Mouse (Mus musculus): Measurements from ENCODE around the gene Cdt1.
A peak's percentile ranks its signal among the peaks of the same experiment; 100 is the strongest.

The Cdt1 gene

DNA sequence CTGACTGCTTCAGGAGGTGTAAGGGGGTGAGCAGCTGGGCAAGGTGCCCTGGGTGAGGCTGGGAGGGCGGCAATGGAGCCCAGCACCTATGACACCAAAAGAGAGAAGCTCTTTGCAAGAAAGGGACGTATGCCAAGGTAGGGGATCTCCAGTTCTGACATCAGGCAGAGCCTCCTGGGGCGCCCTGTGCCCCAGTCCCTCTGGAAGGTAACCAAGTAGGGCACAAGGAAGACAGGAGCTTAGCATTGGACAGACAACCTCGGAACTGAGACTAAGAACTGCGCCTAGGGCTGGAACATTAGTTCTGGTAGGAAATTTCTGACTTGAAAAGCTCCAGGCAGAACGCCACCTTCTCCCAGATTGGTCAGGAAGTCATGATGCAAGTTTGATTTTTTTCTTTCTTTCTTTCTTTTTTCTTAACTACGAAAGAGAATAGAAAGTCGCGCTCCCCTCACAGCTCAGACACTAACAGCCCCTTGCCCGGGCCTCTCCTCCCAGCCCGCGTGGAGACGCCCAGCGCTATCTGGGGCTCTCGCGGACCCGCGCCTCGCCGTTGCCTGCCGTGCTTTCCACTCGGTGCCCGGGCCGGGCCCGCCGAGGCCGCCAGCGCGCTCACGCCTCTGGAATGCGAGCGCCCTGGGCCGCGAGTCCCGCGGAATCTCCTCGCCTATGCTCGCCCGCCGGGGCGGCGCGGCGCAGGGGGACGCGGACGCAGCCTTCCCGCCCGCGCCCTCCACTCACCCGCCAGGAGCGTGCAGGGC is 17.4 kb upstream of the Cdt1 start:
- DNase-seq (ENCODE audit: low spot score): peak; percentile 79

DNA sequence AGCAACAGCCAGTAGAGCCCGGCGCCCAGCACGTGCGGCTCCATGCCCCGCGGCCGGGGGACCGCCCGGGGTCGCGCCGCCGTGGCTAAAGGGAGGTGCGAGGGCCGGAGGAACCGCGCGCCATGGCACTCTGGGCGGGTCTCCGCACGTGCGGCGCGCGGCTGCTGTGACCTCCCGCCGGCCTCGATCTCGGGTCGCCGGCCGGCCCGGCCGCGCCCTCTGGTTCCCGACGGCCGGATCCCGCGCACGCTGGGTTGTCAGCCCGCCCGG is 16.9 kb upstream of the Cdt1 start:
- DNase-seq (ENCODE audit: low spot score): no peak

- peak; percentile 97 for DNase-seq (ENCODE audit: low spot score)
Observed at GRCm38 (mm10) chr8:122551265-122552051, 16.4 kb upstream of the Cdt1 start, which contains the start of gene Piezo1. TSS of gene Piezo1 (minus strand) at chr8:122551329.

DNA sequence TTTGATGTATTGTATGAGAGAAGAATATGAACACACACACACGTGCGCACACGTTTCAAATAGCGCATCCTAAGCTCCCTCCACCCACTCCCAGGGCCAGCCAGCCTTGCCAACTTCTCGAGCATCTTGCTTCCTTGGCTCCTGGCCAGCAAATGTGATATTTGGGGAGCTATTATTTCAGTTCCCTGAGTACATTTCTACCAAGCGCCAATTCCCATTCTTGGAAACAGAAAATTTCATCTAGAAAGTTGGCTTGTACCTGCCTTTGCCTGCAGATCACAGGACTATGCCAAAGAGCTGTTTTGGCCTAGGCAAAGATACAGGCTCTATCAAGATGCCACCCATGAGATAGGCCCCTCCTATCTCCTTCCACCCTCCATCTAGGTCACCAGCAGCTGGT is 13.0 kb upstream of the Cdt1 start:
- peak; percentile 38 for DNase-seq (ENCODE audit: low spot score)

GRCm38 (mm10) chr8:122556030-122557009 is 11.5 kb upstream of the Cdt1 start:
- DNase-seq (ENCODE audit: low spot score): peak; percentile 44

GRCm38 (mm10) chr8:122557248-122558038 is 10.4 kb upstream of the Cdt1 start:
- DNase-seq (ENCODE audit: low spot score): no peak

GRCm38 (mm10) chr8:122558671-122559349 is 9.0 kb upstream of the Cdt1 start:
- no peak for DNase-seq (ENCODE audit: low spot score)

DNA sequence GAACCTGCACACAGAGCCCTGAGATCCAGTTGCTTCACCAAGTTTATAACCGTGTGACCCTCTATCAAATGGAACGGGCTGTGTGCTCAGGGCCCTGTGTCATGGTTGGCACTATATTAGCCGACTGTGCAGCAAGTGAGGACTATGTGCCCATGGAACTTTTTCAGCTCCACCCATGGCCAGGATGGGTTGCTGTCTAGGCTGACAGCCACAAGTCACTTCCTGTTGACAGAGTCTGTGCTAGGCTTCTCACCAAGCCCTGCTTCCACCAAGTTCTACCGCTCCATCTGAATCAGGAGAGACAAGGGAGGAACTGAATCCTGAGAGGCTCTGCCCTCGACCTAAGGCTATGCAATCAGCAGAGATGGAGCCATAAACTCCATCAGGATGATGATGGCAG is 6.6 kb upstream of the Cdt1 start:
- no peak for DNase-seq (ENCODE audit: low spot score)

DNA sequence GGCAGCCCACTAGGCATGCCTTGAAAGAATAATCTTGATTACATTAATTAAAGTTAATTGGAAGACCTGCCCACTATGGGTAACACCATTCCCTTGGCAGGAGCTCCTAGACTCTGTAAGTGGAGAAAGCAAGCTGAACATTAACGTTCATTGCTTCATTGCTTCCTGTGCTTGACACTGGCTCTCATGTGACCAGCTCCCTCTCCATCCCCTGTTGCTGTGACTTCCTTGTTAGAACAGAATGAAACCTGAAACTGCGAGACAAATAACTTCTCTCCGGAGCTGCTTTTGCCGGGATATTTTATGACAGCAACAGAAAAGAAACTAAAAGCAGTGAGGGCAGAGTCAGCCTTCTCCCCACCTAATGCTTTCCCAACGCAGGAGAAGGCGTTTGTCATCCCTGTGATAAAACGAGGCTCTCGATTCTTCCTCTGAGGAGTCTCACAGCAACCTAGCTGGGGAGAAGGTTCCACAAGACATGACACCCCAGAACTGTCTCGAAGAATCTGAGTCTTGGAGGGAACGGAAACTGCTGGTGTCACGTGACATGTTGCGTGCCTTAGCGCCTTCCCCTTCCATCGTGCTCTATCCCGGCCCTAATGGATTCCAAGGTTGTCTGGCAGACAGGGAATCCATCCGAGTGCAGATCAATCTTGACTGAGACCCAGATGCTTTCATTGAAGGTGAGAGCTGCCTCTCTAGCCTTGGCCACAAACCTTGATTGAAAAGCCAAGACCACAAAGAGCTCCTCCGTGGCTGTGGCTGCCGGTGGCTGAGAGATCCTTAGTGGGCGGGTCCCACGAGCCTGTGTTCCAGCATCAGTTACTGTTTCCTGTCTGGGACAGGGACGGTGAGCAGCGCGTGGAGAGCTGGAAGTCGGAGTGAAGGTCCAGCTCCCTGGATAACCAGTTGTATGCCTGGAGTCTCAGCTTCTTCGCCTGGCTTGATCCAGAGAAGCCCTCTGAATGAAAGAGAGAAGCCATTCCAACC is 3.2 kb upstream of the Cdt1 start:
- DNase-seq (ENCODE audit: low spot score): no peak

DNA sequence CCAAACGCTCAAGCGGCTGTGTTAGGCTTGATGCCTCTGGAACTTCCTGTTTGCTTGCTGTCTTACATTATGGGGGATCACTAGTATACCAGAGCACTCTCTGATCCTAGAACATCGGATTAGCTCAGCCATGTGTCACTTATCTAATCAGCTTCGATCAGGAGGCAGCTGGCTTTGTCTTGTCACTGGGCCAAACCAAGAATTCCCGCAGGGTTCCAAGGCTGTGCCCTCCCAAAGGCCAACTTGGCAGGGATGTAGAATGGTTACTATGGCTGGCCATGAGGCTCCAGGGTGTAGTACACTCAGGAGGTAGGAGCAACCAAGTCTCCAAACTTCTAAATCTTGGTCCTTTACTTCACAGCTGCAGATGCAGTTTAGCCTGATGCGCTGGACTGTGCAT is 1.0 kb upstream of the Cdt1 start:
- peak; percentile 92 for DNase-seq (ENCODE audit: low spot score)

- no peak for DNase-seq (ENCODE audit: low spot score)
Observed at GRCm38 (mm10) chr8:122568109-122568504, 292 bp downstream of the Cdt1 start.

- peak; percentile 72 for DNase-seq (ENCODE audit: low spot score)
Observed at GRCm38 (mm10) chr8:122568881-122569309, 1.1 kb downstream of the Cdt1 start.

- DNase-seq (ENCODE audit: low spot score): no peak
Observed at GRCm38 (mm10) chr8:122569329-122569728, 1.5 kb downstream of the Cdt1 start.

DNA sequence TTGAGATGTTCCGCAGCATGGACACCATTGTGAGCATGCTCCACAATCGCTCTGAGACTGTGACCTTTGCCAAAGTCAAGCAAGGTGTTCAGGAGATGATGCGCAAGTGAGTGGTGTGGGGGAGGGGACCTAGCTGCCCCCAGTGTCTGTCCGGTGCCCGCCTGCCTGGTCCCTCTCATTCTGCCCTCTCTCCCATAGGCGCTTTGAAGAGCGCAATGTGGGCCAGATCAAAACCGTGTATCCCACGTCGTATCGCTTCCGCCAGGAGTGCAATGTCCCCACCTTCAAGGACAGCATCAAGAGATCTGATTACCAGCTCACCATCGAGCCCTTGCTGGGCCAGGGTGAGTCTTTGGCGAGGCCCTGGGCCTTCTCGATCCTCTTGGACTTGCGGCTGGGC is 2.2 kb downstream of the Cdt1 start:
- DNase-seq (ENCODE audit: low spot score): no peak

- no peak for DNase-seq (ENCODE audit: low spot score)
Observed at GRCm38 (mm10) chr8:122571153-122571552, 3.3 kb downstream of the Cdt1 start.

GRCm38 (mm10) chr8:122571750-122572267 is 4.0 kb downstream of the Cdt1 start:
- DNase-seq (ENCODE audit: low spot score): peak; percentile 22

- no peak for DNase-seq (ENCODE audit: low spot score)
Observed at GRCm38 (mm10) chr8:122572751-122573150, 4.9 kb downstream of the Cdt1 start.

DNA sequence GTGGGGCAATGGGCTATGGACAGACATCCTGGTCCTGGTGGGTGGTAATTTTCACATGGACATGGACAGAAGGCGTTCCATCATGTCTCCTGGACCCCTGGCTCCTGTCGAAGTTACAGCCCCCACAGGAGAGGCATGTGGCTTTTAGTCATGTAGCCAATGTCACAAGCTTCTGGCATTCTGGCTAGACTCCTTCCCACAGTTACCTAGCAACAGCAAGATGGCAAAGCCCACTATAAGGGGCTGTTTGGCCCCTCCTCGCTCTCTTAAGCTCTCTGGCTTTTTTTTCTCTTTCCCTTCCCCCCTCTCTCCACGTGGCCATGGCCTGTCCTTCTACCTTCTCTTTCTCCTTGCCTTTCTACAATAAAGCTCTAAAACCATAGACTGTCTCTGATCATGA is 5.4 kb downstream of the Cdt1 start:
- DNase-seq (ENCODE audit: low spot score): peak; percentile 40

DNA sequence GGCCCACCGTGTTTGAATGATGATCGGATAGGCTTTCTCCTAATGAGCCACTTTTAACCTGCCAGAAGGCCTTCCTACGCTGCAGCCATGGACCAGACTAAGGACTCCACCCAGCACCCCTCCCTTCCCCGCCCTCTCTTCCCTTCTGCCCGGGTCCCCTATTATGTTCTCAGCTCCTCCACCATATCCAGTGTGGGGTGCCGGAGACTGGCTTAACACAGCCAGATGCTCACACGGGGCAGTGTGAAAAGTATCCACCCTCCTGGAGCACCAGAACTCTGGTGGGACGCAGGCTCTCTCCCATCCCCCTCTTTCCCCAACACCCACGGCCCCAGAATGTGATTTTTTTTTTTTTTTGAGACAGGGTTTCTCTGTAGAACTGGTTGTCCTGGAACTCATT is 5.8 kb downstream of the Cdt1 start:
- DNase-seq (ENCODE audit: low spot score): no peak

Measured in MN1 (cell line).